In genomic region chr13:30657779-30658178, GRCm38 (mm10) we compare ENCODE assay signal across 28 mouse cellular contexts. TPM values are rescaled to one million over a fixed set of nuclear protein-coding genes. Genes with fewer than 3 reads are reported as not detected.
DNase-seq lines count a peak whose midpoint lies in the region; ATAC-seq and TF ChIP-seq lines count a peak whose summit lies in the region.
"Had no signal": no experiment of that assay in that cellular context is flagged by ENCODE, and none has a peak within 500 bp of the region (broad histone marks: within the 10 kb centered on the region; RNA-seq: fewer than 3 reads in every experiment).

No protein-coding gene starts in this region.

- H3ac ChIP-seq in myocyte (ENCODE audit: control insufficient read depth, insufficient read length): no peak overlapping the region

- no peaks in the 10 kb centered on the region for H3K27me3 ChIP-seq in myocyte (ENCODE audit: control insufficient read depth, insufficient read depth, insufficient read length)
- no peaks in the 10 kb centered on the region for H3K27me3 ChIP-seq in forebrain, embryonic 14.5 days (replicated peaks; ENCODE audit: control insufficient read depth, insufficient read depth, low read length)
- H3K27me3 ChIP-seq: embryonic facial prominence, embryonic 13.5 days; hindbrain, embryonic 13.5 days; Patski had no signal

- no peak for TF ChIP-seq POLR2A in myocyte (IDR thresholded peaks at IDR 0.05; ENCODE audit: insufficient read length, low read depth)

- intact Hi-C loops in heart, postnatal 14 days (cut with DNase I): loop anchor here (2.0 to 10.0 kb wide), 2 partner anchors 109 to 317 kb away; partner anchors contain the start of genes Exoc2 and Gm5447
- intact Hi-C loops in left cerebral cortex, postnatal 14 days (cut with DNase I): loop anchor here (5.0 kb wide), 1 partner anchor 45 kb away; no protein-coding TSS in a partner anchor

- 71% methylated on average over 2 of the region's 2 CpGs for WGBS in forebrain, embryonic 14.5 days

- H3K9ac ChIP-seq in forebrain, embryonic 14.5 days (ENCODE audit: low read length): no peak overlapping the region
- H3K9ac ChIP-seq: embryonic facial prominence, embryonic 13.5 days; forebrain, embryonic 12.5 days; hindbrain, embryonic 13.5 days had no signal

- ATAC-seq in forebrain, embryonic 14.5 days: no peak
- ATAC-seq: CD4-positive, CD25-positive, alpha-beta regulatory T cell, adult 4 months; forebrain, embryonic 16.5 days; hindbrain, embryonic 16.5 days; intestine, postnatal 0 days; Patski had no signal

- H3K79me2 ChIP-seq in myocyte (ENCODE audit: control insufficient read depth, insufficient read depth): no peaks in the 10 kb centered on the region

- H3K4me1 ChIP-seq in forebrain, embryonic 14.5 days (ENCODE audit: control insufficient read depth, insufficient read depth, low read length): no peaks in the 10 kb centered on the region
- H3K4me1 ChIP-seq: forebrain, embryonic 12.5 days had no signal

- peak overlapping the region; percentile 89 for H3K4me2 ChIP-seq in myocyte (ENCODE audit: low read depth)
- no peak overlapping the region for H3K4me2 ChIP-seq in forebrain, embryonic 14.5 days (ENCODE audit: low read length)
- H3K4me2 ChIP-seq: embryonic facial prominence, embryonic 13.5 days; forebrain, embryonic 12.5 days; heart, embryonic 11.5 days; hindbrain, embryonic 13.5 days had no signal

- peak; percentile 79 for DNase-seq in heart, adult 11 months
- DNase-seq in heart, postnatal 14 days: no peak
- DNase-seq in 3T3-L1 (ENCODE audit: low read depth, low spot score): peak; percentile 26
- DNase-seq in NIH3T3 (ENCODE audit: low read depth): peak; percentile 3
- DNase-seq in forebrain, embryonic 14.5 days (ENCODE audit: low spot score): no peak
- no peak for DNase-seq in left cerebral cortex, postnatal 14 days (ENCODE audit: low spot score in 2 of 2)
- DNase-seq: adrenal gland, adult 2 months; adrenal gland, postnatal 14 days; cerebellum, adult 11-12 months; cerebellum, adult 8-10 months; cerebellum, postnatal 10 days; cerebellum, postnatal 36 days; embryo, embryonic 11 days; gastrocnemius, postnatal 25 days; heart, postnatal 36 days had no signal

- H3K4me3 ChIP-seq in myocyte: no peak overlapping the region
- H3K4me3 ChIP-seq in forebrain, embryonic 14.5 days (ENCODE audit: low read depth, low read length): no peak overlapping the region
- H3K4me3 ChIP-seq: embryonic facial prominence, embryonic 10.5 days; embryonic facial prominence, embryonic 13.5 days; erythroblast, embryonic 14.5 days; forebrain, embryonic 12.5 days; hindbrain, embryonic 10.5 days; hindbrain, embryonic 13.5 days had no signal

- no peaks in the 10 kb centered on the region for H3K9me3 ChIP-seq in forebrain, embryonic 14.5 days (replicated peaks; ENCODE audit: control insufficient read depth, low read length)
- H3K9me3 ChIP-seq: embryonic facial prominence, embryonic 10.5 days; embryonic facial prominence, embryonic 13.5 days; forebrain, embryonic 12.5 days; hindbrain, embryonic 13.5 days had no signal

- H3K27ac ChIP-seq in forebrain, embryonic 14.5 days (ENCODE audit: low read depth, low read length): no peak overlapping the region
- H3K27ac ChIP-seq: embryonic facial prominence, embryonic 10.5 days; embryonic facial prominence, embryonic 13.5 days; forebrain, embryonic 12.5 days; hindbrain, embryonic 10.5 days; hindbrain, embryonic 13.5 days had no signal

- no peaks in the 10 kb centered on the region for H3K36me3 ChIP-seq in myocyte (ENCODE audit: control insufficient read depth, insufficient read depth)
- no peaks in the 10 kb centered on the region for H3K36me3 ChIP-seq in forebrain, embryonic 14.5 days (ENCODE audit: control insufficient read depth, insufficient read depth, low read length)
- H3K36me3 ChIP-seq: embryonic facial prominence, embryonic 10.5 days; embryonic facial prominence, embryonic 13.5 days; forebrain, embryonic 12.5 days; hindbrain, embryonic 10.5 days; hindbrain, embryonic 13.5 days had no signal

TF ChIP-seq in myocyte, 11 proteins besides CTCF, POLR2A, EP300 and RAD21:
- TF ChIP-seq TCF12 (IDR thresholded peaks at IDR 0.05; ENCODE audit: insufficient read depth, poor library complexity, severe bottlenecking) (no peak), MYOD1 (IDR thresholded peaks at IDR 0.05; ENCODE audit: control insufficient read depth in 1 of 3, insufficient read length in 2 of 3, low read depth in 2 of 3) (no peak), POLR2AphosphoS2 (IDR thresholded peaks at IDR 0.05; ENCODE audit: insufficient read length, low read depth) (no peak), TCF3 (IDR thresholded peaks at IDR 0.05; ENCODE audit: insufficient read length, low read depth) (no peak), E2F4 (IDR thresholded peaks at IDR 0.05; ENCODE audit: insufficient read depth) (no peak), MAX (IDR thresholded peaks at IDR 0.05; ENCODE audit: low read depth) (no peak), CEBPB (IDR thresholded peaks at IDR 0.05; ENCODE audit: insufficient read depth, poor library complexity, severe bottlenecking) (no peak)

RNA-seq across cellular contexts. Expression of gene Dusp22, which starts 2.0 kb away (rescaled TPM):
- 10 to 100 TPM; 19.6 to 19.9 TPM for total RNA-seq in heart, postnatal 14 days (2021)
- 10.4 TPM for polyA plus RNA-seq in myocyte (2012; fragmentation: generic; extraction: Trizol)
- polyA plus RNA-seq in forebrain, embryonic 14.5 days (2014; fragmentation: Nextera tagmentation; extraction: Ambion mirVana): 11.5 and 13.1 TPM in 2 replicates
- total RNA-seq in left cerebral cortex, postnatal 14 days (2021): 10 to 100 TPM; 34.7 to 37.0 TPM

Comparison
In these comparisons a context has a peak if more than half of its experiments do, and no peak if none do; other contexts are left out.
1. DNase-seq: peak in heart, adult 11 months (single experiment), 3T3-L1 (single experiment) and NIH3T3 (single experiment); none in heart, postnatal 14 days (0 of 2), forebrain, embryonic 14.5 days (single experiment) and left cerebral cortex, postnatal 14 days (0 of 2).